Mouse (Mus musculus) ES-CJ7 (cell line): ENCODE measurements at regions not wholly inside any gene's neighbourhood (a gene's known extent, or its start where the extent isn't known, plus 50 kb on each side); places are given as distances from the start of the nearest gene placed in this dataset.

ENCODE experiments used
- DNase-seq: peaks from one replicate; pipeline ENCODE4 v3.0.0; 2011; ENCODE audit warnings: low read depth, low spot score

GRCm38 (mm10) chr4:72688842-72689241 lies 163.6 kb downstream of the Aldoart1 start:
- no peak for DNase-seq

GRCm38 (mm10) chr4:72674006-72674405 lies 178.4 kb downstream of the Aldoart1 start:
- no peak for DNase-seq

DNA sequence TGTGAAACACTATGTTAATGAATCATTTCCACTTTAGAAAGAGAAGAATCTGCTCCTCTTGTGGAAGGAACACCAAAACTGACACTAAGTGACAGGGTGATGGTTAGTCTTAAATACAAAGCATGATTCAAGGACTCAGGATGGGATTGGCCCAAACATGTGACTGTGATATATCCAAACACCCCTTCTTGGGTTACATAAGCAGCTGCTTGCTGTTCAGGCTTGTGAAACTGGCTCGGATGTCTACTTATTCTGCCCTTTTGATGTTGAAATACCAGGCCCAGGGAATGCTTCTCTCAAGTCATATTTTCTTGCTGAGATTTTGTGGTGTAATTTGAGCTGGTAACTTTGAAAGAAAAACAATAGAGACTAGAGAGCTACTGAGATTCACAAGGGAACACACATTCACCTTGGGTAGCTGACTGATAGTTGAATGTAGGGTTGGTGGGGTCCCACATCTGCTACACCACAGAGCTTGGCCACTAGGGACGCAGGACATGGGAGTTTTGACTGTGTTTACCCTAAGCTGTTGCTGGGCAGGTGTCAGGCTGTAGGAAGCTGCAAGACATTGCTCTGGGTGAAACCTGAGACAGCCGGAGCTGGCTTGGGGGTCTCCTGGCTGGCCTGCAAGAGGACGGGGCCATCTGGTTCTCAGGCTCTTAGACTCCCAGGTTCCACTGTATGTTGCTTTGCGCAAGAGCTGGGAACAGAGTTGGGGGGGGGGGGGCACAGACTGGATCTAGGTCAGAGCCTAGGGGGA lies 180.6 kb downstream of the Aldoart1 start:
- DNase-seq, result no peak

DNA sequence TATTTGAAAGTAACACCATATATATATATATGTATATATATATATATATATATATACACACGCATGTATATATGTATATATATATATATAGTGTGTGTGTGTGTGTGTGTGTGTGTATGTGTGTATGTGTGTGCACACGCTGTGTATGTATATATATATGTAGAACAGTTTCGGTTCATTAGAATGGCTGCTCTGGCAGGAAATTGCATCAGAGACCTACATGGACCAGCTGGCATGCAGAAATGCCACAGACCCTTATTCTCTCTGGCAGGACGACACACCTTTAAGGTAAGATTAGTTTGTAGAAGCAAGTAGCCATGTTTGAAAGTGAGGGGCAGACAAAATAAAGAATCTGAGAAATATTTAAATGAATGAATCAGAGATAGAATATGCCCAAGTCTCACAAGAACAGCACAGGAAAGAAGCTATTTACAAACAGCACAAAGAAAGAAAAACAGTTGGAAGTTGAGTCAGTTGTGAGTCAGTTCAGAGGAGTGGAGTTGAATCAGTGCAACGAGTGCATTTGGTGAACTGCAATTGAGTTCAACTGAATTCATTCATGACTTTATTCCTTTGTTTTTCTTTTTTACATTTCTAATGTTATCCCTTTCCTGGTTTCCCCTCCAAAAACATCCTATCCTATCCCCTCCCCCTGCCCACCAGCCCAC lies 182.5 kb downstream of the Aldoart1 start:
- no peak for DNase-seq

- no peak for DNase-seq
These were observed 188.1 kb downstream of the Aldoart1 start for GRCm38 (mm10) chr4:72664379-72664778.

DNA sequence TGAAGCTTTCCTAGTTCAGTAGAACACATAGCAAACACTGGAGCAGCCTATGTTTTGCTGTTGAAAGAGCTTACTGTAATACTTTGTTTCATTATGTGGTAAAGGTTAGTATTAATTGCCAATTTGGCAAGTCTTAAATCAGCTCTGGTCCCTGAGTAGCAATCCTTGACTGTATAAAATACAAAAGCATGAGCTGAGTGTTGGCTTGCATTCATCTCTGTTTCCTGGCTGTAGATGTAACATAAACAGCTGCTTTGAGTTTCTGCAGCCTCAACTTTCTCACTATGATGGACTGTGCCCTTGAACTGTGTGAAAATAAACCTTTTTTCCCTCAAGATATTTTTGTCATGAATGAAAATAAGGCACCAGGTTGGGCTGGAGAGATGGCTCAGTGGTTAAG lies 190.0 kb downstream of the Aldoart1 start:
- DNase-seq, result no peak

DNA sequence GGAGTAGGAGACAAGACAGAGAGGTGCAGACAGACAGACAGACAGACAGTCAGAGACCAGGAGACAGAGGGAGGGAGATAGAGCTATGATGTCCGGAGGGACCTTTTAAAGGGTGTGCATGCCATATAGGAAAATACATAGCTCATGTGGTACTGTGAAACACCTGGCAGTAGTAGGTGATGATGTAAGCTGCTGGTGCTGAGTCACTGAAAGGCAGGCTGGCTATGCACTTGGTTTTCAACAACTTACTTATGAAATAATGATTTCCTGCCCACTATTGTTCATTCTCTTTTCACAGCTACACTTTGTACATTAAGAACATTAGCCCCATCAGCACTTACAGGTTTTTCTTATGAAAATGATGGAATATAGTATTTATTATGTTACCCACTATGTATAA lies 196.2 kb downstream of the Aldoart1 start:
- DNase-seq, result no peak

- no peak for DNase-seq
These were observed 205.3 kb downstream of the Aldoart1 start for GRCm38 (mm10) chr4:72647130-72647529.

DNA sequence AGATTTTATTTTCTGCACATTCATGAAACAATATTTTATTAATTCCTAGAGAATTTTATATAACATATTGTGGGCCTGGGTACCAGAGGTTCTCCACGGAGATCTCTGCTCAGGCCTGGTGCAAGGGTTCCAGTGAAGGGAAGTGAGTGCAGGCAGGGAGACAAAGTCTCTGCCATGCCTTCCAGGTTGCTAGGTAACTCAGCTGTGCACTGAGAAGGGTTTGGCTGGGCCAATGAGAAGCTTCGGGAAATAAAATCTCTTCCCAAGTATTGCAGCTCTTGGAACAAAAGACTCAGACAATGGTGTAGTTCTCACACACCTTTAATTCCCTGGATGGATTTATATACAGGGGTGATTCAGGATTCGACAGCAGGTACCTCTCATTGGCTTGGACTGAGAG lies 223.0 kb downstream of the Aldoart1 start:
- DNase-seq, result peak; percentile 19

GRCm38 (mm10) chr4:72627219-72627930 lies 225.1 kb downstream of the Aldoart1 start:
- DNase-seq, result no peak

GRCm38 (mm10) chr4:72605107-72605506 lies 247.3 kb downstream of the Aldoart1 start:
- no peak for DNase-seq

DNA sequence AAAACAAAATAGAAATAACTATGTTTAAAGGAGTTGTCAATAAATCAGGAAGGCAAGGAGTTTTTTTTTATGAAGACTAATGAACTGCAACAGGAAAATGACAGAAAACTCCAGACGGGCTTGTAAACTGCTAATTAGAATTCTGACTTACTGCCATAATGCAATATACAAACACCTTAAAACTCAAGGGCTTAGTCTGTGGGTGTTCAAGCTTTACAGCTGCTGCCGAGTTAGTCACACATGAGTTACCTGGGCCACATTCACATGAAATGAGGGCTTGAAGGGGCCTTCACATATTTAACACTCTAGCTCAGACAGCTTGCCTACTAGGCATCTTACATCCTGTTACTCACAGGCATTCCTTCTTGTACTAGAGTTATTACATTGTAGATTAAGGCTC lies 256.9 kb downstream of the Aldoart1 start:
- no peak for DNase-seq

GRCm38 (mm10) chr4:72592129-72592528 lies 260.3 kb downstream of the Aldoart1 start:
- DNase-seq, result no peak

- DNase-seq, result no peak
These were observed 277.5 kb downstream of the Aldoart1 start for GRCm38 (mm10) chr4:72574946-72575345.

DNA sequence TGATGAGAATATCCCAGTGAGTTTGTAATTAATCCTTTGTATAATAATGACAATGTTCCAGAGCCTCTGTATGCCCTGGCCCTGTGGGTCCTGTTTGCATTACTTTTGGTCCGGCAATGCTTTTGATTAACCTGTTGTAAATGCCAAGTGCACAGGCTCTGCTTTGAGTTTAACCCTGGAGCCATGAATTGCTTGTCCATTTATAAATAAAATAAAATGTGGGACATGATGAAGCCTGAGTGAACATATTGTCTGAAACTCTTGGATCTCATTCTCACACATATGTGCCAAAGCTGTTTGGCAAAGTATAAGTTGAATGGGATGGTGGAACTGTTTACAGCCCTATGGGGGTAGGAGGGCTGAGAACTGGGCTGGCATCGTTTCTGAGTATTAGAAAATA lies 280.5 kb downstream of the Aldoart1 start:
- no peak for DNase-seq

DNA sequence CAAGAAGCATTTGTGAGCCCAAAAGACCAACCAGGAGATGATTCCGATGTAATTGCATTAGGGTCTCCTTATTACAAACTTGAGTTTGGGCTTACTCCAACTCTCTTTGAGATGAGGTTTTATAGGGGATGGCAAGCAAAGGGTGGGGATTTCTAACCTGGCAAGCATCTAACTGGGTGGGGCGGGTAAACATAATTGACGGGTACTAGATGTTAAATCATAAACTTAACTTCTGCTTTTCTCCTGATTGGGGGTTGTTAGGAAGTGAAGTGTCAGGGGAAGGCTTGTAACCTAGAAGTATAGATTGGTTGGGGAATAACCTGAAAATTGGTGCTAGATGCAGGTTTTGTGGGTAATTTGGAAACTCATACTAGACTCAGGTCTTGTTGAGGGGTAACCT lies 287.2 kb downstream of the Aldoart1 start:
- DNase-seq, result no peak

DNA sequence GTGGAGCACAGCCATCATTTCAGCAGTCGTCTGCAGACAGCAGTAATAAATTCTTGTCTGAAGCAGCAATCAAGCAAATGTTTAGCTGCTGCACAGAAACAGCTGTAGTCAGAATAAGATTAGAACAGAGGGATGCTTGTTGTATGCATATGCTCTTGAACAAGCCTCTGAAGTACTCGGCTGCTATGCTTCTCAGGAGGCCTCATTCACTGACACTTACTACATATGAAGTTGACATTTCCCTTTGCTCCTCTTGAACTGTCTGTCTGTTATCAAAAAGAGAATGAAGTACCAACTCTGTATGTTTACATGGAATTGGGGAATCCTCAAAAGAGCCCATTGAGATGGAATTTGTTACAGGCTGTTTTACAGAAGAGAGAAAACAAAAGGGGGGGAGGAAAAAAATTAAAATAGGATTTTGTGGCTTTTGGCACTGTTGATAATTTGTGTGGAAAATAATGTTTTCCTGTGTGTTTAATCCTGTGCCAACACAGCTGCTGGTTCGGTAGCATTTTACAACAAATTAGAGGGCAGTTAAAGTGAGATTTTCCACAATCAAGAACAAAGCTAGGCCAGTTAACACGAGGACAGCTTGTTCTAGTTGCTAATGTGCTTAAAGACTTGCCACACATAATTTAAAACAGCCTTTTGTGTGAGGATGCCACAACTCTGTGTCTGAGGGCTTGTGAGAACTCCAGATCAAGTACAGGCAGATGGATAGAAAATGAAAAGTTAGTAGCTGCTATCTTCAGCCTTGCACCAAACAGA lies 289.3 kb downstream of the Aldoart1 start:
- no peak for DNase-seq

- DNase-seq, result no peak
These were observed 298.2 kb downstream of the Aldoart1 start for GRCm38 (mm10) chr4:72554276-72554675.

- DNase-seq, result no peak
These were observed 317.9 kb downstream of the Aldoart1 start for GRCm38 (mm10) chr4:72534563-72534962.

- no peak for DNase-seq
These were observed 323.9 kb upstream of the Tle1 start for GRCm38 (mm10) chr4:72524630-72525029.

DNA sequence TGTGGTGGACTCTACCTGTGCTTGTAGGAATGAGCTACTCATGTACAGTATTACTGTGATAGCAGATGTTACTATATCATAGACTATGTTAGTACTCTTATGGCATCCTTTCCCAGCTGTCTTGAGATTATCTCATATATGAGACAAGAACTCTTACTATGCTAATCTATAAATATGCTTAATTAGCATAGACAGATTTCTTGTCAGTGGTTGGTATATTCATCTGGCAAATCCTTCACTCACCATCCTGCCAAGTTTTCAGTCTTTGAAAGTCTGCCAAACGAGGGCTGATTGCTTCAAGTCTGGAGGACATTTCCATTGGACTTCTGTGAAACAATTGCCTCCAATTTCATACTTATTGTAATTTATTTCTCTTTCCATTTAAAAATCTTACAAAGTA lies 323.4 kb upstream of the Tle1 start:
- no peak for DNase-seq

DNA sequence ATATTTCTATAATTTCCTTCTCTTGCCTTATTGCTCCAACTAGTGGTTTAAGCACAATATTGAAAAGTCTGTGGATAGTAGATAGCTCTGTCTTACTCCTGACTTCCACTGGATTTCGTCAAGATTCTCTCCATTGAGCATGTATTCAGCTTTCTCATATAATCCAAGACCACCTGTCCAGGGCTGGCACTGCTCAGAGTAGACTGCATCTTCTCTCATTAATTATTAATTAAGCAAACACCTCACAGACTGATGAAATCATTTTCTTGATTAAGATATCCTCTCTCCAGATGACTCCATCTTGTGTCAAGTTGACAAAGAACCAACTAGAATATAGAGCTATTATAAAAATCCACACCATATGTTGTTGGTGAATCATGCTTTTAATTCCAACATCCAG lies 310.5 kb upstream of the Tle1 start:
- DNase-seq, result no peak
